Mouse (Mus musculus): ENCODE results near the gene Oasl2. TPM values are rescaled to one million over a fixed set of nuclear protein-coding genes. Genes with fewer than 3 reads are reported as not detected.

Oasl2 gene
- total and polyA plus RNA-seq, 3 experiments = 7.7 to 12.2 (median 11.6) TPM

Small RNA genes within 50 kb of the gene (microRNA-seq; reads per million reads assigned to microRNA genes)
- 9.1 to 11.0 reads per million in 2 experiments for gene Mir6240

Other genes with a start within 250 kb of the Oasl2 start
- gene Trpv4, start 238.5 kb upstream of the Oasl2 start, total RNA-seq (2021) = 1 to 10 TPM; 2.5 to 3.1 TPM
- gene Trpv4, start 238.5 kb upstream of the Oasl2 start, polyA plus RNA-seq (2012; rRNA removed) = 4.5 and 5.4 TPM in 2 replicates
- gene Gltp, start 206.0 kb upstream of the Oasl2 start, total RNA-seq (2021) = 10 to 100 TPM; 48.5 to 64.7 TPM
- gene Gltp, start 206.0 kb upstream of the Oasl2 start, polyA plus RNA-seq (2012; rRNA removed) = 135 and 167 TPM in 2 replicates
- 1 to 10 TPM; 5.5 to 7.6 TPM for gene Tchp, start 189.2 kb upstream of the Oasl2 start, total RNA-seq (2021)
- 13.8 and 14.2 TPM in 2 replicates for gene Tchp, start 189.2 kb upstream of the Oasl2 start, polyA plus RNA-seq (2012; rRNA removed)
- 10 to 100 TPM; 78.4 to 92.4 TPM for gene Ankrd13a, start 122.3 kb upstream of the Oasl2 start, total RNA-seq (2021)
- 51.1 and 51.8 TPM in 2 replicates for gene Ankrd13a, start 122.3 kb upstream of the Oasl2 start, polyA plus RNA-seq (2012; rRNA removed)
- gene Git2, start 121.4 kb upstream of the Oasl2 start, total RNA-seq (2021) = 10 to 100 TPM; 35.5 to 40.9 TPM
- gene Git2, start 121.4 kb upstream of the Oasl2 start, polyA plus RNA-seq (2012; rRNA removed) = 37.7 and 40.5 TPM in 2 replicates
- 10 to 100 TPM; 23.1 to 36.6 TPM for gene 1500011B03Rik, start 73.5 kb upstream of the Oasl2 start, total RNA-seq (2021)
- 29.7 and 30.6 TPM in 2 replicates for gene 1500011B03Rik, start 73.5 kb upstream of the Oasl2 start, polyA plus RNA-seq (2012; rRNA removed)
- gene 4930519G04Rik, start 43.3 kb upstream of the Oasl2 start, total RNA-seq (2021) = not detected
- not detected in 2 replicates for gene 4930519G04Rik, start 43.3 kb upstream of the Oasl2 start, polyA plus RNA-seq (2012; rRNA removed)
- not detected for gene Gm9936, start 38.3 kb upstream of the Oasl2 start, total RNA-seq (2021)
- not detected in 2 replicates for gene Gm9936, start 38.3 kb upstream of the Oasl2 start, polyA plus RNA-seq (2012; rRNA removed)
- gene Oasl1, start 26.3 kb downstream of the Oasl2 start, total RNA-seq (2021) = 1 to 10 TPM in 1 of 2 experiments, under 1 TPM in 1; 0.98 to 1.3 TPM
- 5.0 and 7.4 TPM in 2 replicates for gene Oasl1, start 26.3 kb downstream of the Oasl2 start, polyA plus RNA-seq (2012; rRNA removed)
- 10 to 100 TPM; 36.2 to 55.3 TPM for gene 2210016L21Rik, start 45.2 kb downstream of the Oasl2 start, total RNA-seq (2021)
- 24.5 and 28.1 TPM in 2 replicates for gene 2210016L21Rik, start 45.2 kb downstream of the Oasl2 start, polyA plus RNA-seq (2012; rRNA removed)
- gene Hnf1a, start 74.2 kb downstream of the Oasl2 start, total RNA-seq (2021) = under 1 TPM in 1 of 2 experiments, not detected in 1; 0.09 TPM
- gene Hnf1a, start 74.2 kb downstream of the Oasl2 start, polyA plus RNA-seq (2012; rRNA removed) = 0.03 TPM in 1 of 2 replicates, not detected in the other
- gene Sppl3, start 114.2 kb downstream of the Oasl2 start, total RNA-seq (2021) = 10 to 100 TPM; 42.3 to 49.4 TPM
- 66.2 and 68.2 TPM in 2 replicates for gene Sppl3, start 114.2 kb downstream of the Oasl2 start, polyA plus RNA-seq (2012; rRNA removed)
- not detected for gene Gm10401, start 201.4 kb downstream of the Oasl2 start, total RNA-seq (2021)
- gene Gm10401, start 201.4 kb downstream of the Oasl2 start, polyA plus RNA-seq (2012; rRNA removed) = not detected in 2 replicates
- gene Acads, start 222.4 kb downstream of the Oasl2 start, total RNA-seq (2021) = 100 to 1,000 TPM; 181 to 208 TPM
- 279 and 310 TPM in 2 replicates for gene Acads, start 222.4 kb downstream of the Oasl2 start, polyA plus RNA-seq (2012; rRNA removed)
- 10 to 100 TPM; 32.0 to 44.8 TPM for gene Unc119b, start 238.0 kb downstream of the Oasl2 start, total RNA-seq (2021)
- 37.5 and 39.2 TPM in 2 replicates for gene Unc119b, start 238.0 kb downstream of the Oasl2 start, polyA plus RNA-seq (2012; rRNA removed)

Data from adrenal gland, adult 2 months (tissue).